Mouse (Mus musculus): ENCODE data around the gene Ppp1r9b. TPM values are rescaled to one million over a fixed set of nuclear protein-coding genes. Genes with fewer than 3 reads are reported as not detected.
A peak's percentile ranks its signal among the peaks of the same experiment; 100 is the strongest.
"Not testable (repeated sequence)": the region's sequence is repeated elsewhere in the genome, so short reads cannot be mapped to it uniquely, and the experiment has no call there.

Gene Ppp1r9b
- total RNA-seq, 2 experiments from 2014 or later, result 273 to 276 TPM

DNA sequence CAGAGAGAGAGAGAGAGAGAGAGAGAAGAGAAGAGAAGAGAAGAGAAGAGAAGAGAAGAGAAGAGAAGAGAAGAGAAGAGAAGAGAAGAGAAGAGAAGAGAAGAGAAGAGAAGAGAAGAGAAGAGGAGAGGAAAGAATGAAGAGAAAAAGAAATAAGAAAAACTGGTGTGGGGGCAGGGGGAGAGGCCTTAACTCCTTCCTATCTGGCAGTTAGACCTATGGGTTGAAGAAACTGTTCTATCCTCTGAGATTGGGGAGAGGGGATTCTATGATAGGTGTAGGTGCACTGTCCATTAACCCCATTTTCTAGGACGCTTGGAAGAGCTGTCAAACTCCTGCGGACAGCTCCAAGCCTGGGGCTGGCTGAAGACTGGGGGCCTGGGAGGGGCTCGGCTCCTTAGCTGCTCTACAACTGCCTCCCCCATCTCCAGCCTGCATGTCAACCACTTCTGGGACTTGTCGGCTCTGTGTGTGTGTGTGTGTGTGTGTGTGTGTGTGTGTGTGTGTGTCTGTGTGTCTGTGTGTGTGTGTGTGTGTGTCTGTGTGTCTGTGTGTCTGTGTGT, 20.1 kb downstream of the Ppp1r9b start:
- DNase-seq; intact Hi-C loops (cut with DNase I): not testable (repeated sequence)

DNA sequence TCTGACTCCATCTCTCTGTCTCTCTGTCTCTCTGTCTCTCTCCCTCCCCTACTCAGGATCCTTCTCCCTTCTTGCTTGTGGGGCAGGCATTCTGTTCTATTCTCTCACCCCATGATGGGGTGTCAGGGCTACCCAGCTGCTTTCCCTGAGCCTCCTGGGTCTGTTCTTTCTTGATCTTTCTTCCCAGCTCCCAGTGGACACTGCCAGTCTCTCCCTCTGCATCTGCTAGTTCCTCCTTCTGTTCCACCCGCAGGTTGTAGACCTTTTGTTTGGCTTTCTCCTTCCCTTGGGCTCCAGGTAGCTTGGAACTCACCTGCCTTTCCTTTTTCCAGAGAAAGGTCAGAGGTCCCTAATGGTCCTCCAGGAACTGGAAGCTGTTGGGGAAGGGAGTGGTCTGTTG, 20.6 kb downstream of the Ppp1r9b start:
- intact Hi-C loops (cut with DNase I), result no loop called here
- no peak for DNase-seq

DNA sequence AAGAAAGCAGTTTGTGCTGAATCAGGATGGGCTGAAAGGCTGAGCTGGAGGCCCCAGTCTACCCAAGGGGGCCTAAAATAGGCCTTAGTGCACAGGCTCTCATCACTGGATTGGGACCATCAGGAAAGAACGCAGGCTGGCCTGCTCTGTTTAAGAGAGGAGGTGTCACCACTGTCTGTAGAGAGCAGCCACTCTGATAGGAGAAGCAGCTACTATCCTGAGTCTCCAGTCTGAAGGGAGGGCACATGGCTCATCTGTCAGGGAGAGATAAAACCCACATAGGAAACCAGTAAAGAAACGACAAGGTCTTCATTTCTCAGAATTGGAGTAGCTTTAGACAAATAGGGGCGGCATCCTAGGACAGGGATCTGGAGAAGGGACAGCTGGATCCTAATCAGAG, 21.2 kb downstream of the Ppp1r9b start:
- intact Hi-C loops (cut with DNase I), result no loop called here
- no peak for DNase-seq

DNA sequence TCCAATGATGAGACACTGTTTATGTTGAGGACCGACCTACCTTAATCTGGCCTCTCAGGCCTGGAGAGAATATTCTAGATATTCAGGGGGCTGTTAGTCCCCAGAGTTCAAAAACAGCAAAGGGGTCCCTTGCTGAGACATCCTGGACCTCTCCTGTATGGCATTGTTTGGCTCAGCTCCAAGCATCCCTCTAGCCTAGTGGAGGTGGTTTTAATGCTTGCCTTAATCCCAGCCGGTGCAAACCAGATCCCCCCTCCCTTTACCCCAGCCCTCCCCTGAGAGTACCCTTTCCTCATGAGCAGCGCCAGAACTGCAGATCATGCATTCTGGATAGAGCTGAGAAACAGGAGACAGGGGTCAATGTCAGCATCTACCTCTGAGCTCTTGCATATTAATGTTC, 21.7 kb downstream of the Ppp1r9b start:
- intact Hi-C loops (cut with DNase I), result no loop called here

DNA sequence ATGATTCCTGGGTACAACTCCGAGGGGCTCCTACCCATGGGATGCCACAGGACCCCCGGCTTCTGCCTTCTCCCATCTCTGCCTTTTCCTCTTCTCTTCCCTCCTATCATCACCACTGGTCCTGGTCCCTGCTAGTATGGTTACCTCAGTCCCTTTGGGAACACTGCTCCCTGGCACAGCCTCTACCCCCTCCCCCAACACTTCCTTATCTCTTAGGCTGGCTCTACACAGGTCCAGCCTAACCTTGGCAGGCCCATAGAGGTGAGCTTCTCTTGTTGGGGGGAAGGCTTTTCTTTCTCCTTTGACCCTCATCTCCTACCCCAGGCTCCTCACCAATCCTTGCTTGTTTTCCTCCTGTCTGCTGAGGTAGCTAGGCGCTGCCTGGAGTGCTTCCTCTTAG, 24.6 kb downstream of the Ppp1r9b start:
- no peak for DNase-seq
- intact Hi-C loops (cut with DNase I), result no loop called here

More for the DNA sequence above, 21.7 kb downstream of the Ppp1r9b start:
- DNase-seq, result no peak

DNA sequence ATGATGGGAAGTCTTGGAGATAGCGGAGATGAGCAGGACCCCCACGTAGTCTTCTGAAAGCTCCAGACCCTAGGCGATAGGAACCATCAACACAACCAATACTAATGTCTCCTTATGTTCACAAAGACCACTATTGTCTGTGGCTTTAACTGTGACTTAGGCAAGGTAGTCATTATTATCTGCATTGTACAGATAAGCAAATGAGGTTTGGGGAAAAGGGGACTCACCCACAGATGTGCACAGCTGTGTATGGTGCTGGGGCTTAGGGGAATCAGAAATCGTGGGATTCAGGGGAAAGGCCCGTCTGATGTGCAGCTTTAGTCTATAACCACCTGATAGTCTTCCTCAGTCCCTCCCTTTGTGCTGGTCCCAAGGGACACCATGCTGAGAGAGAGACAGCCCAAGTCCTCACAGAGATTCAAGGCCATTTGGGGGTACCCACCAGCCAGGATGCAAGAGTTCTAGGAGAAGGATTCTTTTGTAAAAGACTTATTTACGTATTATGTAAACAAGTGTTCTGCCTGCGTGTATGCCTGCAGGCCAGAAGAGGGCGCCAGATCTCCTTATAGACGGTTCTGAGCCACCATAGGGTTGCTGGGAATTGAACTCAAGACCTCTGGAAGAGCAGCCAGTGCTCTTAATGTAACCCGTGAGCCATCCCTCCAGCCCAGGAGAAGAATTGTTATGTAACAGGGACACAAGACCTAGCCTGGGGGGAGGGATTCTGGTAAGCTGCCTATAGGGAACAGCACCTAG, 31.6 kb downstream of the Ppp1r9b start:
- intact Hi-C loops (cut with DNase I), result no loop called here
- no peak for DNase-seq

DNA sequence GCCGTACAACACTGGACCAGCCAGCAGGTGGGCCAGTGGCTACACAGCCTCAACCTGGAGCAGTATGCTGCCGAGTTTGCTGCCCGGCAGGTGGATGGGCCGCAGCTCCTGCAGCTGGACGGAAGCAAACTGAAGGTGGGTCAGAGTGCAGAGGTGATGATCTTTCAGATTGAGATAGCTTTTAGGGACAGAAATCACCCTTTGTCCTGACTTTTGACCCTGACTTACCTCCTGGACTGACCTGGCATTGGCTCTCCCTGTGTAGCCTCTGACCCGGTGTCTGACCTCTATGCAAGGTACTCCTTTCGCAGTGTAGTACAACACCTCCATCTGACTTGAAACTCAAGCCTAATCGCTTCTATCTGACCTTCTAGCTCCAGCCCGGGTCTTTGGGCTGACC, 32.6 kb downstream of the Ppp1r9b start:
- intact Hi-C loops (cut with DNase I), result no loop called here
- DNase-seq, result no peak

DNA sequence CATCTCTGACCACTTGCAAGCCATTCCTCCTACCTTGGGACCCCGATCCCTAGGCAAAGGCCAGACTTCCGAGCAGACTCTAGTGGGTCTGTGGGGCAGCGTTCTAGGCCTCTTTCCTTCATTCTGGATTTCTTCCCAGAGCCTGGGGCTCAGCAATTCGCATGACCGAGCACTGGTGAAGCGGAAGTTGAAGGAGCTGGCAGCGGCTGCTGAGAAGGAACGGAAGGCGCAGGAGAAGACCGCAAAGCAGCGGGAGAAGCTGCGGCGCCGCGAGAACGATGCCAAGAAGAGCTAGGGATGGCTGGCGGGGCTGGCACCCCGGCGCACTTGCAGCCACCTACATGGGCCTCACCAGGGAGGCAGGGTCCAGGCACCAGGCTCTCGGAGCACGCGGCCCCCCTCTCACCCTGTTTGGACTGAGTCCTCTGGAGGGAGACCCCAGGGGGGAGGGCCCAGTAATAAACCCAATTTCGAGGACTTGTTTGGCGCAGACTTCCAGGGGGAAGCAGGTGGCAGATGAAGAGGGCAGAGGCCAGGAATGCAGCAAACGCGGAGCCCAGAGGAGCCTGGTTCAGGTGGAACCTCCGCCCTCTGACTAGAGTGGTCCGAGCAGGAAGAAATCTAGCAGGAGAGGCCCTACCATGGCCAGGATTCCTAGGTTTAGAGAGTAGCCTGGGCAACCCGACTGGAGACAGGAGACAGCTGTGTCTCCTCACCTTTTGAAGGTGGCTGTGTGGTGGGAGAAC, 33.8 kb downstream of the Ppp1r9b start:
- intact Hi-C loops (cut with DNase I), result no loop called here
- DNase-seq, result peak; percentile 92

DNA sequence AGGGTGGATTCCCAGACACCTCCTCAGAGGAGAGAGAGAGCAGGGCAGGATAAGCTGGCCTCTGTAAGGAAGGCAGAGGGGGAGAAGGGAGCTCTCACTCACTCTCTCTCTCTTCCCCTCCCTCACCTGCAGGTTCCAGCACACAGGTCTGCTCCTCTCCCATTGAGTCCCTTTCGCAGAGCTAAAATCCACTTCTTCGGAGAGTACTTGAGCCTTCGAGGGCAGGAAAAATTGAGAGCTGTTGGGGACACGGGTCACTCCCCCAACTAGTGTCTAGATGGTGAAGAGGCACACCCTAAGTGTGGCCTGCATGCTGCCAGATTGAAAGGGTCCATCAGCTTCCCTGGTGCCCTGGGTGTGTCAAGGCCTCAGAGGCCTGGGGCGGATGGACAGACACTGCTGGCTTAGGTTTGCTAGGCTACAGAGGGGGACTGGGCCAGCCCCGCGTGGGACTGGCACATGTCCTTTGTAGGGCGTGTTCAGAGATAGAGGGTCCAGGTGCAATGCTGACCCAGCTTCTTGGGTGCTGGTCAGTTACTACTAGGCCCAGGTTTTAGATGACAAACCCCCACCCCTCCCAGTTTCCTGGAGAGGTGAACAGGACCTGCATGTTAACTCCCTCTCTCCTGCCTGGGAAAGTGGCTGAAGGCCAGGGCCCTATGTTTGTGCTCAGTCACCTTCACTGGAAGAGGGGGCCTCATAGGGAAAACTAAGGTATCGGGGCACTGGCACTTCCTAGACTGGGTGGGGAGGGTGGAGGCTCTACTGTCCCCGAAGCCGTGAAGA, 34.6 kb downstream of the Ppp1r9b start:
- no peak for DNase-seq
- intact Hi-C loops (cut with DNase I), result no loop called here

DNA sequence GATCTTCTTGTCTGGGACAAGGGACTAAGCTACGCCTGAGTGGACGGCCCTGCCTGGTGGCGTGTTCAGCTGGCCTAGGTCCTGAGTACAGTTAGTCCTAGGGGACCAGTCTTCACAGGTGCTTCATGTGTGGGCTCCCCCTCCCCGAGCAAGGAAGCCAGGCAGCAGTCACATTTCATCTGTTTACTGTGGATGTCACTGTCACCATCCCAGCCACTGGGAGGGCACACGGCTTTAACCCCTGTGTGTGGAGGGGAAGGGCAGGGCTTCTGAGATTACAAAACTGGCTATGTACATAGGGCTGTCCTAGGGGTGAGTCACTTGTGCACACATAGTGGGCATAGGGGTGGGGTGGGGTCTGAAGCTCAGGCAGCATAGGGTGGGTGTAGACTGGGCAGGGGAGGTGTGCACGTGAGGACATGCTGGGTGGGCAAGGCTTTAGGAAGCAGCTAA, 35.3 kb downstream of the Ppp1r9b start:
- no peak for DNase-seq
- intact Hi-C loops (cut with DNase I), result no loop called here

DNA sequence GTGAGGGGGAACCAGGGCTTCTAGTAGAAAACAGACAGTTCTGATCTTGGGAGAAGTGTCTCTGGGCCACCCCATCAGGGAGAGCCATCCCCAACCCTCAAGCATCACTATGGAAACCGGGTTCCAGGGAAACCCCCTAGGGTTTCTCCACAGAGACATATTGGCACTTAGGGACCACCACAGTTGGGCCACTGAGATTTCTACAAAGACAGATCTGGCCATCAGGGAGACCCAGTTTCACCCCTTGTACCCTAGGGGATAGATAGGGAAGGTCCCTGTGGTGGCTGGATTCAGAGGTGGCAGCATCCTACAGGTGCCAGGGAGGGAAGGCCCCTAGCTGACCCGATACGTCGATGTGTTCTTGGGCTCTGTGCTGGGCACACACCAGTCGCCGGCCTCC, 36.0 kb downstream of the Ppp1r9b start:
- intact Hi-C loops (cut with DNase I), result no loop called here
- no peak for DNase-seq

DNA sequence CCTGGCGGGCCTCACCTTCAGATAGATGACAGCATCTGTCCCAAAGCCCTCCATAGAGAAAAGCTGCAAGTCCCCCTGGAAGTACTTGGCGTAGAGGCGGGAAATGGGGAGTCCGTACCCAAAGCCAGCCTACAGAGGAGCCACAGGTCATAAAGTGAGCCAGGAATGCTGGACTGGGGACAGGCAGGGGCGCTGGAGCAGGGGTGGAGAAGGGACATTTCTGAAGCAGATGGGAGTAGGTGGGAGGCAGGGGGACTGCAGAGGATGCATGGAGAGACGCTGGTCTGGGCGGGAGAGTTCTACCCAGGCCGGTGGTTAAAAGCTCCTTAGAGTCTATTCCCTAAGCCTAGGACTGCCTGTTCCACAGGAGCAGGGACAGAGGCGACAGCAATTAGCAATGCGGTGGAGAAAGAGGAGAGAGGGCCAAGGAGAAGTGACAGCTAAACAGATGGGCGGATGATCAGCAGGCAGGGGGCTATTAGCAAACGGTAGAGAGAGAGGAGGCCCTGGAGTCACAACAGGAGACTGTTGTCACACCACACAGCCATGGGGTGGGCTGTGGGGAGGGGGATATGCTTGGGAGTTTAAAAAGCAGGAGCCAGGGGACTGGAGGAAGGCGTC, 37.1 kb downstream of the Ppp1r9b start:
- intact Hi-C loops (cut with DNase I), result no loop called here
- DNase-seq, result no peak

DNA sequence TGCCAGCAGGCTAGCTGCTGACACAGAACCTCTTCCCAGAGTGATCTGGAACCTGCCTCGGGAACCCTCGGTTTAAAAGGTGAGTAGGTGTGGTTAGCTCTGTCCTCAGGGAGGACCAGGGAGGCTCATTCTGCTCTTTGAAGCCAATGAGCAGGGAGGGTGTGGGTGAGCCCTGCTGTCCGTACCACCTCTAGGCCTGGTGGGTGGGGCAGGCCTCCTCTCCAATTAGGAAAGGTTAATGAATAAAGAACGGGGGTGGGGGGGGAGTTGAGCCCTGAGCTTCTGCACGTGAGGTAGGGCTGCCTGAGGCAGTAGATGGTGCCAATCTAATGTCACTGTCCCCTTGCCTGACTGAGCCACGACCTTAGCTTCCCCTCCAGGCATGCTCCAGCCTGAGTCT, 42.1 kb downstream of the Ppp1r9b start:
- DNase-seq, result no peak
- intact Hi-C loops (cut with DNase I), result no loop called here

DNA sequence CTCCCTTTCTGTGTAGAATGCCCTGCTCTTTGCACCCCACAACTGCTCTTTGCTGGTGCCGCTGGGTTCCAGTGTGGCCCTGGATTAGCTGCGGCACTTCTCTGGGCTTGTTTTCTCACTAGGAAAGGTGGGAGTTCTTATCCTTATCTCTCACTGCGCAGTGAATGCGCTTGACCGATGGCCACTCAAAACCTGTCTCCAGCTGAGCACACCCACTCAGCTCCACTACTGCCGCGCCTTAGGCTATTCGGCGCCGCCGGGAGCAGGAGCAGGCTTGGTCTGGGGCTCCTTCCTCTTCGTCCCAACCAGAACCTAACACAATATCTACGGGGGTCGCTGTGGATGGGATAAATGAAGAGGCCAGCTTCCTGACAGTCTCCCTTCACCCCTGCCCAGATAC, 42.8 kb downstream of the Ppp1r9b start:
- intact Hi-C loops (cut with DNase I), result no loop called here
- DNase-seq, result no peak

DNA sequence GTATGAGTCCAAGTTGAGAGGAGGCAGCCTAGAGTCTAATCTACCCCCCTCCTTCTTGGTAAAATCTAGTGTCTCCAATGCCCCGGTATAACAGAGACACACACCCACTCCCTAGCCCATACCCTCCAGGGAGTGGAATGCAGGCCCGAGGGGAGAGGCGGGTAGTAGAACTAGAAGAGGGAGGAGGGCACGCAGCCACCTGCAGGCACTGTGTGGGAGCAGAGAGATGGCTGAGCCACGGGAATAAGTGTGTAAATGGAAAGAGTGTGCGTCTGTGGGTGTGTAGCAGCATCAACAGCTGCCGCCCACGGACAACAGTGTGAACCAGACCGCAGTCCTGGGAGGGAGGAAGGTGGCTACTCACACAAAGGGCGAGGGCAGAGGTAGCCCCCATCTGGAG, 44.1 kb downstream of the Ppp1r9b start:
- intact Hi-C loops (cut with DNase I), result no loop called here
- DNase-seq, result no peak

DNA sequence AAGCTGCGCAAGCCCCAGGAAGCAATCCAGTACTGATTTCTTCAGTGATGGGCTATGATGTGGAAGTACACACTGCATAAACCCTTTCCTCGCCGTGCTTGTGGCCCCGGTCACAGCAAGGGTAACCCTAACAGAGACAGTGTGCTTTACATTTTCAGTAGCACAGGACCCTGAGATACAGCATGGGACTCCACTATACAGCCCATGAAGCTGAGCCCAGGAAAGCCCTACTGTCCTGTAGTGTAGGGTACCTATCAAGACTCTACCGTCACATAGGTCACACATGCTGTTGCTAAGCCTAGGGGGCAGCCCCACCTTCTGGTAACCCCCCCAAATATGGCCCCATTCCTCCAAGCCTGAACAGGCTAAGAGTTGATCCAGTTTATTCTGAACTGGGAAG, 45.7 kb downstream of the Ppp1r9b start:
- intact Hi-C loops (cut with DNase I), result no loop called here

DNA sequence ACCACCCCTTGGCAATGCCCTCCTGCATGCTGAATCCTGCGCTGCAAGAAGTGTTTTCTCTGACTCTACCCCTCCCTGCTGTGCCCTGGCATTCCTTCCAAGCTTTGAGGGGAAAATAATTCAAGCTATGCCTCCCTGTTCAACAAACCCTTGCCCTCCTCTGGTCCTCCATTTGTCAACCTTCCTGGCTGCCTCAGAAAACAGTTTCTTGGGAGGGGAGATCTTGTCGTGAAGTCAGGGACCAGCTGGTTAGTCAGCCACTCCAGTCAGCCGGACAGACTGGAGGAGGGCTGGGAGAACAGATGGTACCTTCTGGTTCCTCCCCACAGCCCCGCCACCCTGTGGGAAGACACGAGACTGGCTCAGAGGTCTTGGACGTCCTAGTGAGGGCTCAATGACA, 46.5 kb downstream of the Ppp1r9b start:
- intact Hi-C loops (cut with DNase I), result no loop called here
- DNase-seq, result peak; percentile 76

More for the DNA sequence above, 45.7 kb downstream of the Ppp1r9b start:
- DNase-seq, result no peak

DNA sequence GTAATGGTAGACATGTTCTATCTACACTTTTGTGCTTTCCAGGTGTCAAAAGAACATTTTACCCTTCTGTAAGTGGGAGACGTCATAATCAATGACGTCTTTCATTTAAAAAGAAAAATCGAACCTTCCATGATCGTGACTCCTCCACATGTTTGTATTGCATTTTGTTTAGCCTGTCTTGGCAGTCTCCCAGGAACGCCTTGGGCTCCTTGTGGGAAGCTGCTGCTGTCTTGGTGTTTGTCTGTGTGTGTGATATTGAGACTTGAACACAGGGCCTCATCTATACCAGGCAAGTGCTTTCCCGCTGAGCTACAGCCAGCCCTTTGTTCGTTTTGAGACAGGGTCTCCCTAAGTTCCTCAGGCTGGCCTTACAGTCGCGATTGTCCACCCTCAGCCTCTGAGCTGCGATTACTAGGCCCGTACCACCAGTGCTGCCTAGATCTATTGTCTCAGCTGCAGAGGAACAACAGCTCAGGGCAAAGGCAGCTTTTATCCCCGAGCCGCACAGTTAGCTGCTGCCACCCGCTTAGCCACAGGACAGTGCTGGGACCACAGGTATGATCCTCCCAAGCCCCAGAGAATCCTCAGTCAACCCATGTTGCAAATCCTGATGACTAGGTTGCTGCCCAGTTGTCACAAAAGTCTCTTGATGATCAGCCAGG, 47.5 kb downstream of the Ppp1r9b start:
- no peak for DNase-seq
- intact Hi-C loops (cut with DNase I), result no loop called here

DNA sequence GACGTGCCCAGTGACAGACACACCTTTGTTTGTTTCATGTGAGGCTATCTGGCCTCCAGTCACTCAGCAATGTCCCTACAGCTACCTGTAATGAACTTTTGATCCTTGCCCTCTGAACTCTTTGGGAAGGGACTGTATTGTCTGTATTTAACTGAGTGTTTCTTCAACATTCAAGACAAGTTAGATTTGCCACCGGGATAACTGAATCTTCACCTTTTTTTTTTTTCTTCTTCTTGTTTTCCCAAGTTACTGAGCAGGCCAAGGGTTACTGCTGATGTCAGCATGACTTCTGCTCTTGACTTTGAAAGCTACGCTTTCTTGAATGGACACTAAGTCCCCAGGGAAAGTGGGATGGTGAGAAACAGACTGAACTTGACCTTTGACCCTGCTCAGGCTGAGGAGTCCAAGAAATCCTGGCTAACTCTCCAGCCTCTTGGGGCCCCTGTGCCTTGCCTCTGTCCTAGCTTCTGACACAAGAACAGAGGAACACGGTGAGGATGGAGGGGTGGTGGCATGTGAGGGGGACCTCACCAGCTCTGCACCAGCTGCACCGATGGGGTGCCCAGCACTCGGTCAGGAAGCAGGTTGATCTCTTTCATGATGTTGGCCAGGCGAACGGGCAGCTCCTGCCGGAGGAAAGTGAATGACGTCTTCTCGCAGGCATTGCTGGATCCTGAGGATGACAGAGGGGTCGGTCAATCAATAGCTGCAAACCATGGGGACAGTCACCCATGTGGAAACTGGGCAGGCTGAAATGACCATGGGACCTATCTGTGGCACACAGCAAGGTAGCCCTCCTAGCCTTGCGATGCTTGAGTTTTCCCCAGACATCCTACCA, 48.2 kb downstream of the Ppp1r9b start:
- no peak for DNase-seq
- intact Hi-C loops (cut with DNase I), result no loop called here
